Mouse (Mus musculus): ENCODE data around the gene Phf23. TPM values are rescaled to one million over a fixed set of nuclear protein-coding genes. Genes with fewer than 3 reads are reported as not detected.

The Phf23 gene
- 51.5 and 53.4 TPM in 2 replicates for polyA plus RNA-seq (2014; fragmentation: Nextera tagmentation; extraction: Ambion mirVana)

DNA sequence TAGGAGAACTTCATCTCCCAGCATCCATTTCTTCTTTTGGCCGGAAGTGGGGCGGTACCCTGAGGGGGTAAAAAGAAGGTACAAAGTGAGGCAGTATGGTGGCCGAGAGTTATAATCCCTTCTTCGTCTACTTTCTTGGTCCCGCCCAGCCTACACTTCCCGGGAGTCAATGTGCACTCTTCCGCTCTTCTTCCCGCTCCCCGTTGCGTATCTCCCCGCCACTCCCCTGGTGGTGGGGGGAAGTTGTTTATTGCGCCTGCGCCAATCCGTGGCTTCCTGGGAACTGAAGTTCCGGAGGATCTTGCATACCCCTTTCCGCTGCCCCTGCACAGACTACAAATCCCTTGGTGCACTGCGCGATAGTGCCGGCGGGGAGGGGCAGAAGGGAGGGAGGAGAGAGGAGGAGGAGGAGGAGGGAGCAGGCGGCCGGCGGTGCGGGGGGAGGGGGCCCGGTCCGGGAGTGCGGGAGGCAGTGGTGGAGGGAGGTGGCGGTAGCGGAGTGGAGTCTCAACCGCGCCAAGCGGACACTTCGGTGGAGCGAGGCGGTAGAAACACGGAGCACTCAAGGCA lies at the start of gene Phf23:
Phf23 (plus strand) TSS at position 387 of the 570 bp plus-strand sequence.
- H3K4me1 ChIP-seq (ENCODE audit: control insufficient read depth, insufficient read depth, low read length), result peaks cover 15% of the 10 kb centered on the region
- H3K27me3 ChIP-seq (ENCODE audit: control insufficient read depth, insufficient read depth, low read length), result no peaks in the 10 kb centered on the region
- no peaks in the 10 kb centered on the region for H3K9me3 ChIP-seq (ENCODE audit: control insufficient read depth, low read length)
- H3K4me3 ChIP-seq (ENCODE audit: low read depth, low read length), result peak within 1 kb of the TSS; percentile 97
- H3K9ac ChIP-seq (ENCODE audit: low read length), result peak within 1 kb of the TSS; percentile 97
- under 1% methylated on average over 36 of the region's 36 CpGs for WGBS
- H3K36me3 ChIP-seq (ENCODE audit: control insufficient read depth, insufficient read depth, low read length), result peaks cover 16% of the 10 kb centered on the region
- peak within 1 kb of the TSS; percentile 48 for H3K4me2 ChIP-seq
- ATAC-seq (ENCODE audit: low FRiP score), result peak; percentile 82
- peak; percentile 99 for DNase-seq (ENCODE audit: low spot score, missing footprints)
- peak within 1 kb of the TSS; percentile 94 for H3K27ac ChIP-seq (ENCODE audit: low read depth, low read length)

DNA sequence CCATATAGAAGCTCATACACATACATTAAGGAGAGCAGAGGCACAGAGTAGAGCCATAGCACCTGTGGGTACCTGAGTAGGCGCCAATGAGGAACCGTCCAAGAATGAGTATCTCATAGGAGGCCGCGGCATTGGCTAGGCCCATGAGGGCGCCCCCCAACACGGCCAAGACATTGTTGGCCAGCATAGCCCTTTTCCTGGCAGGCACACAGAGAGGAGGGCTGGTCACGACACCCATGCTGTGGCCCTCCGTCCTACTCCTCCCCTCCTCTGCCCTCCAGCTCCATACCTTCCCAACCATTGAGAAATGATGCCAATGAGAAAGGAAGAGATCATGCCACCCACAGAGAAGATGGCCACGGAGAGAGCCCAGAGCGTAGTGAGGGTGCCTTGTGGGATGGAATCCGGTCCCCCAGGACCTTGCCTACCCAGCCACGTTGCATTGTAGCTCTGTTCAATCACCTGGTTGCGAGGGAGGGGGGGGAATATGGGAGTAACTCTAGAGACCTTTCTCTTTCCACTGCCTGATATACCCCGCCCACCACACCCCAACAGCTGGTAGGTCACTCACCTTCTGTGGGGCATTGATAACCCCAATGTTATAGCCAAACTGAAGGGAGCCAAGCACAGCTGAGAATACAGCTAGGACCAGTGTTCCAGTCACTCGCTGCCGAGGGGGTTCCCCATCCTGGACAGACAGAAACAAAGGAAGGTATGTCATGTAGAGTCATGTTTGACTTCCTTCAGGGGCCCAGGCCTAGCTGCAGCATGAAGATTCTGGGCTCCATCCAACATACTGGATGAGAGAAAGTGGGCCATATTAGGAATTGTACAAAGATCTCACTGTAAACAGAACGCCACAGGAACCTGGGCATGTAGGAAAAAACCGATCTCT lies 49.3 kb upstream of the Phf23 start:
- WGBS, result 91% methylated on average over 18 of the region's 18 CpGs
- H3K9me3 ChIP-seq (ENCODE audit: control insufficient read depth, low read length), result no peaks in the 10 kb centered on the region
- H3K4me1 ChIP-seq (ENCODE audit: control insufficient read depth, insufficient read depth, low read length), result peaks cover 9% of the 10 kb centered on the region
- ATAC-seq (ENCODE audit: low FRiP score), result no peak
- no peak for DNase-seq (ENCODE audit: low spot score, missing footprints)
- H3K36me3 ChIP-seq (ENCODE audit: control insufficient read depth, insufficient read depth, low read length), result no peaks in the 10 kb centered on the region
- no peak overlapping the region for H3K27ac ChIP-seq (ENCODE audit: low read depth, low read length)
- no peak overlapping the region for H3K4me3 ChIP-seq (ENCODE audit: low read depth, low read length)
- H3K9ac ChIP-seq (ENCODE audit: low read length), result no peak overlapping the region
- H3K4me2 ChIP-seq, result no peak overlapping the region
- no peaks in the 10 kb centered on the region for H3K27me3 ChIP-seq (ENCODE audit: control insufficient read depth, insufficient read depth, low read length)

DNA sequence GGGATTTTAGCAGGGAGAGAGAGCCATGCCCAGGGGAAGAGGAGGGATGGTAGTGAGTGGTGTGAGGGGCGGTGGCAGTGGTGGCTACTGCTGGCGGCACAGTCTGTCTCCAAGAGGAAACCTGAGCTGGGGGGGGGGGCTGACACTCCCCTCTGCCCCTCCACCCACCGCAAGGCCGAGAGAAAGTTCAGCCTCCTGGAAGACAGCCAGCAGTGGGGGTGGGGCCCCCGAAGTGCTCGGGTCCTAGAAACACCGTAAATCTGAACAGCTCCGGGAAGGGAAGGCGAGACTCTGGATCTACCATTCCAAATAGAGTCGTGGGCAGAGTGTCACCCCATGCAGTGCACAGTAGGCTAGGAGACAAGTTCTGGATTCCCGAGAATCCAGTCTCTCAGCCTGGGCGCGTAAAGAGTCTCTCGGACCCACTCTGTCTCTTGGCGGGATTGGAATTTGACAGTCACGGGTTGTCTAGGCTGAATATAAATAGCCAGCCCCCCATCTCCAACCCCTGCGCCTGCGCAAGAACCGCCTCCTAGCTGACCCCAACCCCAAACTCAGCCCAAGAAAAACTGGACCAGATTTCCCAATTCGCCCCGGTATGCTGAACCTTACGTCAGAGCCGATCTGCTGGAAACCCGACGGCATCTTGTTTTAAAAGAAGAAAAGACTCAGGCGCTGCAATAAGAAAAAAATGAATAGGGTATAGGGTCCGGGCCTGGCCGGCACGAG lies 48.1 kb upstream of the Phf23 start:
- WGBS, result 5% methylated on average over 29 of the region's 29 CpGs
- peak overlapping the region; percentile 61 for H3K4me2 ChIP-seq
- peak overlapping the region; percentile 78 for H3K9ac ChIP-seq (ENCODE audit: low read length)
- no peak overlapping the region; the same call in 1 of the 2 replicates for H3K27ac ChIP-seq (ENCODE audit: low read depth, low read length)
- no peaks in the 10 kb centered on the region for H3K9me3 ChIP-seq (ENCODE audit: control insufficient read depth, low read length)
- H3K4me1 ChIP-seq (ENCODE audit: control insufficient read depth, insufficient read depth, low read length), result peaks cover 9% of the 10 kb centered on the region
- H3K36me3 ChIP-seq (ENCODE audit: control insufficient read depth, insufficient read depth, low read length), result no peaks in the 10 kb centered on the region
- DNase-seq (ENCODE audit: low spot score, missing footprints), result peak; percentile 96
- no peaks in the 10 kb centered on the region for H3K27me3 ChIP-seq (ENCODE audit: control insufficient read depth, insufficient read depth, low read length)
- peak overlapping the region; percentile 49 for H3K4me3 ChIP-seq (ENCODE audit: low read depth, low read length)
- ATAC-seq (ENCODE audit: low FRiP score), result peak; percentile 57

DNA sequence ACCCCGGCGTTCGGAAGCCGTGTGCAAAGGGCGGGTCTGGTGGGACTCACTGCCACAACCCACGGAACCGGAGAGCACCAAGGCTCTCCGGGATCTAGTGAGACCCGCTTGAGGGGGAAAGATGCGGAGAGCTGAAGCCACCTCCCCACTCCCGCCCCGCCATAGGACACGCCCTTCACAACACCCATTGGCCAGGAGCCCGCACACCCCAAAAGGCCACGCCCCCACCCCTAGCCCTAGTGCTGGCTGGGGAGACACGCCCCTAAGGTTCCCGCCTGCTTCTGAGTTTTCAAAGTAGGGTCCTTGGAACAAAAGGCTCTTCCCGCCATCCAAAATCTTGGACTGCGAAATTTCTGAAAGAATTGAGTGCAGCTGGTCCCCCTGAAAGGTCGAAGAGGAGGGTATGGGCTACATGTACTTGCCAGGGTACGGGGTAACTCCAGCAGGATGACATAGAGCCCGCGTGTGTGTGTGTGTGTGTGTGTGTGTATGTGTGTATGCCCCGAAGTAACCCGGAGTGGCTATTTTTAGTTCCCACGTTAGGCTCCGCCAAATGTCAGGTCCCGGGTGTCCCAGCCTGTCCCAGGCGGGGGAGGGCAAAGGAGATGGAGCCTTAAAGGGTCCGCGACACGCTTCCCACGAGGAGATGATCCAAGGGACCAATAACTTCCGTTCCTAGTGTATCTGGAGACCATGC lies 47.4 kb upstream of the Phf23 start, which contains the start of gene Slc2a4:
Slc2a4 (minus strand) TSS at position 123 of the 697 bp plus-strand sequence.
- peak within 1 kb of the TSS; percentile 78 for H3K9ac ChIP-seq (ENCODE audit: low read length)
- peak within 1 kb of the TSS; percentile 74 for H3K27ac ChIP-seq (ENCODE audit: low read depth, low read length)
- H3K4me1 ChIP-seq (ENCODE audit: control insufficient read depth, insufficient read depth, low read length), result peaks cover 9% of the 10 kb centered on the region
- ATAC-seq (ENCODE audit: low FRiP score) (peak; percentile 95), DNase-seq (ENCODE audit: low spot score, missing footprints) (peak; percentile 99)
- no peaks in the 10 kb centered on the region for H3K36me3 ChIP-seq (ENCODE audit: control insufficient read depth, insufficient read depth, low read length)
- WGBS, result under 1% methylated on average over 34 of the region's 34 CpGs
- peak within 1 kb of the TSS; percentile 49 for H3K4me3 ChIP-seq (ENCODE audit: low read depth, low read length)
- peak within 1 kb of the TSS; percentile 61 for H3K4me2 ChIP-seq
- H3K27me3 ChIP-seq (ENCODE audit: control insufficient read depth, insufficient read depth, low read length), result no peaks in the 10 kb centered on the region
- no peaks in the 10 kb centered on the region for H3K9me3 ChIP-seq (ENCODE audit: control insufficient read depth, low read length)

DNA sequence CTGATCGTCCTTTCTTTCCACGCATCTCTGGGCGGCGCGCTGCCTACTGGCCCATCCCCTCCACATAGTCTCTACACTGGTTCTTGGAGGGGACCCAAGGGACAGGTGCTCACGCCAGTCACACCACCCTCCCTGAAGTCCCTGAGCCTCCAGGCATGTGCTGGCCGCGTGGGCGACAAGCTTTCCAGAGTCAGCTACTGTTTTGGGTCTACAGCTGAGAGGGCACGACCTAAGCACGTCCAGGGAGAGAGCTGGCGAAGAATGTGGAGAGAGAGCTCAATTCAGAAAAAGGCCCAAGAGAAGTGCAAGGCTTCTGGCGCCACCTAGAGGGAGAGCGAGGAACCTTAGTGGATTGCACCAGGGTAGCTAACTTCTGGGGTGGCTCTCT lies 46.8 kb upstream of the Phf23 start:
- Histone ChIP-seq H3K4me1 (ENCODE audit: control insufficient read depth, insufficient read depth, low read length) (peaks cover 9% of the 10 kb centered on the region), H3K9me3 (ENCODE audit: control insufficient read depth, low read length) (no peaks in the 10 kb centered on the region), H3K27ac (ENCODE audit: low read depth, low read length) (peak overlapping the region; percentile 74), H3K4me3 (ENCODE audit: low read depth, low read length) (peak overlapping the region; percentile 49), H3K36me3 (ENCODE audit: control insufficient read depth, insufficient read depth, low read length) (no peaks in the 10 kb centered on the region), H3K9ac (ENCODE audit: low read length) (peak overlapping the region; percentile 78), H3K27me3 (ENCODE audit: control insufficient read depth, insufficient read depth, low read length) (no peaks in the 10 kb centered on the region), H3K4me2 (peak overlapping the region; percentile 61)
- under 1% methylated on average over 14 of the region's 14 CpGs for WGBS
- ATAC-seq (ENCODE audit: low FRiP score) (peak; percentile 65), DNase-seq (ENCODE audit: low spot score, missing footprints) (peak; percentile 99)

DNA sequence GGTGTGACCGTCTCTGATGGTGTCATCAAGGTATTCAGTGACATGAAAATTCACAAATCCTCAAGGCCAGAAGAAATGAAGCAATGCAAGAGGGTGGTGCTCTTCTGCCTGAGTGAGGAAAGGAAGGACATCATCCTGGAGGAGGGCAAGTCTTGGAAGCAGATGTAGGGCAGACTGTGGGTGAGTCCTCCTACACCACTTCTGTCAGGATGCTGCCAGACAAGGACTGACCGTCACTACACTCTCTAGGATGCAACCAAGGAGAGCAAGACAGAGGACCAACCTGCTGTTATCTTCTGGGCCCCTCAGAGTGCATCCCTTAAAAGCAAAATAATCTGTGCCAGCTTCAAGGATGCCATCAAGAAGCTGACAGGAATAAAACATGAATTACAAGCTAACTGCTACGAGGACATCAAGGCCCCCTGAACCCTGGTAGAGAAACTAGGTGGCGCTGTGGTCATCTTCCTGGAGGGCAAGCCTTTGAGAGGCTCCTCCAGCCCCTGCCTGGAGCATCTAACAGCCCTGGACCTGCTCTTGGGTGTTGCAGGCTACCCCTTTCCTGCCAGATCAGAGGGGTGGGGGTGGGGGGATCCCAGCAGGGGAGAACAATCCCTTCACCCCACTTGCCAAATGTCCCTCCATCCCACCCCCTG lies 44.6 kb upstream of the Phf23 start:
- ATAC-seq (ENCODE audit: low FRiP score) (no peak), DNase-seq (ENCODE audit: low spot score, missing footprints) (peak; percentile 87)
- no peak overlapping the region for H3K9ac ChIP-seq (ENCODE audit: low read length)
- no peak overlapping the region for H3K27ac ChIP-seq (ENCODE audit: low read depth, low read length)
- H3K4me2 ChIP-seq, result no peak overlapping the region
- no peak overlapping the region for H3K4me3 ChIP-seq (ENCODE audit: low read depth, low read length)
- H3K36me3 ChIP-seq (ENCODE audit: control insufficient read depth, insufficient read depth, low read length), result no peaks in the 10 kb centered on the region
- H3K9me3 ChIP-seq (ENCODE audit: control insufficient read depth, low read length), result no peaks in the 10 kb centered on the region
- H3K4me1 ChIP-seq (ENCODE audit: control insufficient read depth, insufficient read depth, low read length), result peaks cover 9% of the 10 kb centered on the region
- no peaks in the 10 kb centered on the region for H3K27me3 ChIP-seq (ENCODE audit: control insufficient read depth, insufficient read depth, low read length)
- WGBS, result 47% methylated on average over 4 of the region's 4 CpGs

DNA sequence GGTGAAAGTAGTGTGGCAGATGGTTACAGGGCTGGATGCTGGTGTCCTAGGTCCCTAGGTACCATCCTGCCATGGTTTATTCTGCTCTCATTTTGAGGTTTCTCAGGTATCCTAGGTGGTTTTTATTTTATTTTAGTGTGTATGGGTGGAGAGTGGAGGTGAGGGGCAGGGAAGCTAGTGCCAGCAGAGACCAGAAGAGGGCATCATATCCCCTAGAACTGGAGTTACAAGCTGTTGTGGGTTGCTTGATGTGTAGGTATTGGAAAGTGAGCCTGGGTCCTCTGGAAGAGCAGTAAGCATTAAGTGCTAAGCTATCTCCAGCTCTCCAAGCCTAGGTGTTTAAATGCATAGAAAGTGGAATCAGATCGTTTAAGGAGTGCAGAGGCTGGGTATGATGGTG lies 43.3 kb upstream of the Phf23 start:
- H3K27ac ChIP-seq (ENCODE audit: low read depth, low read length), result no peak overlapping the region
- no peak for ATAC-seq (ENCODE audit: low FRiP score)
- no peak for DNase-seq (ENCODE audit: low spot score, missing footprints)
- H3K9me3 ChIP-seq (ENCODE audit: control insufficient read depth, low read length), result no peaks in the 10 kb centered on the region
- H3K9ac ChIP-seq (ENCODE audit: low read length), result no peak overlapping the region
- H3K27me3 ChIP-seq (ENCODE audit: control insufficient read depth, insufficient read depth, low read length), result no peaks in the 10 kb centered on the region
- H3K4me3 ChIP-seq (ENCODE audit: low read depth, low read length), result no peak overlapping the region
- peaks cover 9% of the 10 kb centered on the region for H3K4me1 ChIP-seq (ENCODE audit: control insufficient read depth, insufficient read depth, low read length)
- no peak overlapping the region for H3K4me2 ChIP-seq
- H3K36me3 ChIP-seq (ENCODE audit: control insufficient read depth, insufficient read depth, low read length), result no peaks in the 10 kb centered on the region
- WGBS, result 52% methylated on average over 1 of the region's 1 CpGs

DNA sequence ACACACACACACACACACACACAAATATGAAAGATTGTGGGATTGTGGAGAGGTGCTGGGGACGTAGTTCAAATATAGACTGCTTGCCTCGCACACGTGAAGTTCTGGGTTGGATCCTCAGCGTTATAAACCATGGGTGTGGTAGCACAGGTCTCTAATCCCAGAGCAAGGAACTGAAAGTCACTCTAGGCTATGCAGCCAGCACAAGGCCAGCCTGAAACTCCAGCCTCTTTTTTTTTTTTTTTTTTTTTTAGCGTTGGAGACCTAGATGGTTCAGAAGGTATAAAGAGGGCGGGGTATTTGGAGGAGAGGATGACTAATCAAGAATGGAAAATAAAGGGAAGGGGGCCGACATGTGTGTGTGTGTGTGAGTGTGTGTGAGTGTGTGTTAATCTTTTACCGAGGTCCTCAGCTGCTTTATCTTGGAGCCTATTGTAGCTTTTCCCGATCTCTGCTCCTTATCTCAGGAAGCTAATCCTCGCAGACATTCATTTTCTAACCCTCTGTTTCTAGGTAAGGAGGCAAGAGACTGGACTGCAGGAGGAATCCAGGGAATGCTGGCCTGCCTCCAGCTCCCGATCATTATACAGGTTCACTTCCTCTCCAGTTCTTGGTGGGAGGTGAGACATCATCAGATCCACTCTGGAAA lies 42.2 kb upstream of the Phf23 start:
- Histone ChIP-seq H3K27me3 (ENCODE audit: control insufficient read depth, insufficient read depth, low read length) (no peaks in the 10 kb centered on the region), H3K9ac (ENCODE audit: low read length) (no peak overlapping the region), H3K4me3 (ENCODE audit: low read depth, low read length) (no peak overlapping the region), H3K27ac (ENCODE audit: low read depth, low read length) (no peak overlapping the region), H3K4me1 (ENCODE audit: control insufficient read depth, insufficient read depth, low read length) (peaks cover 4% of the 10 kb centered on the region; the same call in 1 of the 2 replicates), H3K4me2 (no peak overlapping the region), H3K9me3 (ENCODE audit: control insufficient read depth, low read length) (no peaks in the 10 kb centered on the region), H3K36me3 (ENCODE audit: control insufficient read depth, insufficient read depth, low read length) (no peaks in the 10 kb centered on the region)
- 70% methylated on average over 11 of the region's 11 CpGs for WGBS
- ATAC-seq (ENCODE audit: low FRiP score) (no peak), DNase-seq (ENCODE audit: low spot score, missing footprints) (no peak)

Measured in midbrain, embryonic 11.5 days (tissue).